Mouse (Mus musculus) ES-Bruce4 (cell line): ENCODE measurements around the gene Fbxo21. TPM values are rescaled to one million over a fixed set of nuclear protein-coding genes. Genes with fewer than 3 reads are reported as not detected.

ENCODE experiments used
- H3K27ac ChIP-seq: 2 replicates; pipeline ENCODE4 v1.5.1; 2012; ENCODE audit warnings: low read length, inconsistent platforms; ENCODE audit not compliant: insufficient read depth
- H3K27me3 ChIP-seq: 2 replicates; pipeline ENCODE4 v1.6.1; 2012; ENCODE audit warnings: mild to moderate bottlenecking, low read length, inconsistent platforms; ENCODE audit not compliant: control insufficient read depth, poor library complexity, insufficient read depth, severe bottlenecking
- H3K36me3 ChIP-seq: 2 replicates; pipeline ENCODE4 v1.6.1; 2012; ENCODE audit warnings: inconsistent platforms, mild to moderate bottlenecking, low read length, moderate library complexity; ENCODE audit not compliant: control insufficient read depth, poor library complexity, insufficient read depth, severe bottlenecking
- H3K4me1 ChIP-seq: one replicate; pipeline ENCODE4 v1.8.1; 2011; ENCODE audit warnings: low read length; ENCODE audit not compliant: control insufficient read depth, insufficient read depth
- H3K4me3 ChIP-seq: 2 replicates; pipeline ENCODE4 v1.5.1; 2011; ENCODE audit warnings: low read depth, mild to moderate bottlenecking, low read length
- H3K9ac ChIP-seq: 2 replicates; pipeline ENCODE4 v1.6.1; 2012; ENCODE audit warnings: low read depth, mild to moderate bottlenecking, inconsistent platforms; ENCODE audit not compliant: poor library complexity, severe bottlenecking
- H3K9me3 ChIP-seq: replicated peaks from 2 replicates; pipeline ENCODE4 v1.6.1; 2012; ENCODE audit warnings: mild to moderate bottlenecking, low read length, inconsistent platforms; ENCODE audit not compliant: control insufficient read depth, poor library complexity, insufficient read depth, severe bottlenecking
- CTCF ChIP-seq: IDR thresholded peaks from one replicate; pipeline ENCODE4 v1.8.1; 2011; ENCODE audit warnings: low read depth, low read length
- EP300 ChIP-seq: IDR thresholded peaks from 2 replicates; pipeline ENCODE4 v1.6.1; 2011; ENCODE audit warnings: low read depth, low read length; ENCODE audit not compliant: insufficient read depth
- POLR2A ChIP-seq: IDR thresholded peaks from one replicate; pipeline ENCODE4 v1.8.1; 2011; ENCODE audit warnings: low read length; ENCODE audit not compliant: insufficient read depth
- polyA plus RNA-seq: library from polyadenylated mRNA; stranded (reverse); fragments of >200 nt; gene quantifications from 2 replicates; pipeline ENCODE4 v1.2.4, GENCODE M21; 2011; ENCODE audit warnings: low read depth; ENCODE audit not compliant: missing spikeins, insufficient read depth, insufficient read length

Gene Fbxo21
- polyA plus RNA-seq, 1 experiment: 60.1 TPM

DNA sequence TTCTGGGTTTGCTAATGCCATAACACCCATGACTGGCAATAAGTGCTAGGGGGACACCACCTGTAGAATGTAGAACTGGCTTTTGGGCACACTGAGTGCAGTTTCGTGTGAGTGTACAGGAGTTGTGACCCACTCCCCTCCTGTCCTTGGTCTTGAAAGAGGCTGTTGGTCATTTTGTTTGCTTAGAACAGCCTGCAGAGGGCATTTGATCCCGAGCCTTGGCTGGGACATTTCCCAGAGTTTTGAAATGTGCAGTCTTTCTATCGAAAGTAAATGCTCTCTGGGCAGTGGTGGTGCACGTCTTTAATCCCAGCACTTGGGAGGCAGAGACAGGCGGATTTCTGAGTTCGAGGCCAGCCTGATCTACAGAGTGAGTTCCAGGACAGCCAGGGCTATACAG lies 19.4 kb downstream of the Fbxo21 start:
- TF ChIP-seq EP300: no peak
- no peak for TF ChIP-seq CTCF
- no peak for TF ChIP-seq POLR2A
- Histone ChIP-seq H3K27ac (no peak overlapping the region), H3K27me3 (no peaks in the 10 kb centered on the region), H3K36me3 (peaks cover 26% of the 10 kb centered on the region), H3K9ac (no peak overlapping the region), H3K9me3 (no peaks in the 10 kb centered on the region), H3K4me3 (no peak overlapping the region), H3K4me1 (no peaks in the 10 kb centered on the region)

DNA sequence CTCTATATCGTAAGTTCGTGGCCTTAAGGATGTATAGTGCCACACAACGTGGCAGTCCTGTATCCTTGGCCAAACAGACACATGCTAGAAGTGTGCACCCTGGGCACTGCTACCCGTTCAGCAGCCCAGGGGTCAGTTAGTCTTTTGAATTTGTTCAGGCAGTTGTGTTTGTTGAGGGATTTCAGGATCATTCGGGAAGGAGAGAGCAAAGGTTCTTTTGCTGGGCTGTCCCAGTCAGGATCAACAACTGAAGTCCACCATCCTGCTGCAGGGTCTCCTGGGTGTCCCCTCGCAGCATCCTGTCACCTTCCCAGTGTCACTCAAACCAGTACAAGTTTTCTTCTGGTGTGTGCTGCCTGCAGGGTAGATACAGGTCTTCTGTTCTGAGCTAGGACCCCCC lies 20.1 kb downstream of the Fbxo21 start:
- Histone ChIP-seq H3K4me3 (no peak overlapping the region), H3K9me3 (no peaks in the 10 kb centered on the region), H3K9ac (no peak overlapping the region), H3K36me3 (peaks cover 22% of the 10 kb centered on the region), H3K4me1 (no peaks in the 10 kb centered on the region), H3K27me3 (no peaks in the 10 kb centered on the region), H3K27ac (no peak overlapping the region)
- no peak for TF ChIP-seq EP300
- no peak for TF ChIP-seq CTCF
- TF ChIP-seq POLR2A: no peak

DNA sequence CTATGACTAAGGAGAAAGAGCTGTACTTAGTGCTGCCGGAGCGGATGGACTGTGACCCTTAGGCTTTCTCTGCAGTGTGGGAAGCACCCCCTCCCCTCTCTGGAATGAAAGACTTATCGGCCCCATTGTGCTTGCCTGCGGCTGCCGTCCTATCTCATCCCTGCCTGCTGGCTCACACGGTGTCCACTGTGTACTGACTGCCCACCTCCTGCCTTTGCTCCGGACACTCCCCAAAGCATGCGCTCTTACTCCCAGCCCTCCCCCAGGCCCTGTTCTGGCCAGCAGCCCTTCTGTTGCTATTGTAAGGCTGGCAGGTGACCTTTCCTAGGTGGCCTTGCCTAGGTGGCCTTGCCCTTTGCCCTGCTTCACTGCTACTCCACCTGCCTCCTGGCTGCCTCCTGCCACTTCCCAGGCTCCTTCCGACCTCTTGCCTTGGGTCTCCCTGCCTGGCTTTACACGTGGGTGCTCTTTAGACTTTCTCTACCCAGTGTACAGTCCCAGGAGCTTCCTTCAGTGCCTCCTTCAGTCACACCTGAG lies 21.0 kb downstream of the Fbxo21 start:
- no peak overlapping the region for H3K9ac ChIP-seq
- TF ChIP-seq POLR2A (no peak), EP300 (no peak), CTCF (no peak)
- H3K36me3 ChIP-seq: peaks cover 19% of the 10 kb centered on the region
- H3K4me3 ChIP-seq: no peak overlapping the region
- no peaks in the 10 kb centered on the region for H3K9me3 ChIP-seq
- H3K27me3 ChIP-seq: no peaks in the 10 kb centered on the region
- no peak overlapping the region for H3K27ac ChIP-seq
- H3K4me1 ChIP-seq: no peaks in the 10 kb centered on the region

DNA sequence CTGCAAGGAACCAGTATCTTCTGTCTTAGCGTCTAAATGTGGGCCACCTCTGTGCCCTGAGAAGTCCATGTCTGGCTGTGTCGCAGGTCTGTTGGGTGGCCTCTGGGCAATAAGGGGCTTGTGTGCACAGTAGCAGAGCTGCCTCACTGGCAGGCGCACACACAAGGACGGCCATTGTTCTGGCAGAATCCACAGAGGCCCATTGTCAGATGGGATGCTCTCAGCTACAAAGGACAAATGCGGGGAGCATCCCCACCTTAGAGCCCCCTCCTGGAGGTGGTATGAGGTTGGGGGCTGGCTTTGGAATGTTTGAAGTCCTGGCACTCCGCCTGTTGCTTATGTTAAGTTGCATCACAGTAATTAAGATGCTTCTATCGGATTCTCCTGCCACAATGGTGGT lies 22.5 kb downstream of the Fbxo21 start:
- no peak overlapping the region for H3K27ac ChIP-seq
- peaks cover 19% of the 10 kb centered on the region for H3K36me3 ChIP-seq
- H3K9ac ChIP-seq: no peak overlapping the region
- H3K27me3 ChIP-seq: no peaks in the 10 kb centered on the region
- no peak overlapping the region for H3K4me3 ChIP-seq
- TF ChIP-seq POLR2A (no peak), CTCF (no peak), EP300 (no peak)
- no peaks in the 10 kb centered on the region for H3K9me3 ChIP-seq
- no peaks in the 10 kb centered on the region for H3K4me1 ChIP-seq

DNA sequence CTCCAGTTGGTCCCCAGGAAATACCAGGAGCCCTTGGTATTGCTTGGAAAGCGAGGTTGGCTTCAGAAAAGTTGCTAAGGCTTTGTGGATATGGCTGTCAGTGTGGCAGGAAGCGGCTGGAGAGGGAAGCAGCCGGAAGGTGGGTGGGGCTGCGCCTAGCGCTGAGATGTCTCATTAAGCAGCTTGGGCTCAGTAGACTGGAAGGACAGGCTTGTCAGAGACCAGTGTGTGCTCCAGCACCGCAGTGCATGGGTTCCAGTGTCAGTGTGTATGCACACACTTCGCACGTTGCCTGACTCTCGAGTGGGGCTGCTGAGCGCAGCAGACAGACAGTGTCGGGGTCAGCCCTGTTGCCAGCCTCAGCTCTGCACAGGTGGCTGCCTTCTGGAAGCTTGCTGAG lies 23.1 kb downstream of the Fbxo21 start:
- no peaks in the 10 kb centered on the region for H3K9me3 ChIP-seq
- H3K4me3 ChIP-seq: no peak overlapping the region
- TF ChIP-seq POLR2A: no peak
- TF ChIP-seq EP300: no peak
- TF ChIP-seq CTCF: no peak
- H3K36me3 ChIP-seq: peaks cover 17% of the 10 kb centered on the region
- no peak overlapping the region for H3K27ac ChIP-seq
- H3K9ac ChIP-seq: no peak overlapping the region
- no peaks in the 10 kb centered on the region for H3K4me1 ChIP-seq
- no peaks in the 10 kb centered on the region for H3K27me3 ChIP-seq

DNA sequence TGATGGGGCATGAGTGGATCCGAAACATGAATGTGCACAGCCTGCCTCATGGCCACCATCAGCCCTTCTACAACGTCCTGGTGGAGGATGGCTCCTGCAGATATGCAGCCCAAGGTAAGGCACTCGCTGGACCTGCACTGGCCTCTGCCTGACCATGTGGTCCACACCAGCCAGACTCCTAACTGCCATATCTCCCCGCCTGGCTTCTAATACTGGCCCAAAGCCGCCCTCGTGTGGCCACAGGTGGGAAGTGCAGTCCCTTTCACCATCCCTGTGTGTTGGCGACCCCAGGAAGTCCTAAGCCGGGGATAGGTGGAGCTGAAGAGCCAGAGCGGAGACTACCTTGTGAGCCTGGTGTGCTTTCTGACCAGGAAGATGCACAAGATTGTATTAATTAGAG lies 25.5 kb downstream of the Fbxo21 start:
- TF ChIP-seq POLR2A (no peak), CTCF (peak; percentile 93), EP300 (0 out of 2 replicates have a peak, but pooled peaks have one; percentile 11)
- peaks cover 5% of the 10 kb centered on the region for H3K36me3 ChIP-seq

DNA sequence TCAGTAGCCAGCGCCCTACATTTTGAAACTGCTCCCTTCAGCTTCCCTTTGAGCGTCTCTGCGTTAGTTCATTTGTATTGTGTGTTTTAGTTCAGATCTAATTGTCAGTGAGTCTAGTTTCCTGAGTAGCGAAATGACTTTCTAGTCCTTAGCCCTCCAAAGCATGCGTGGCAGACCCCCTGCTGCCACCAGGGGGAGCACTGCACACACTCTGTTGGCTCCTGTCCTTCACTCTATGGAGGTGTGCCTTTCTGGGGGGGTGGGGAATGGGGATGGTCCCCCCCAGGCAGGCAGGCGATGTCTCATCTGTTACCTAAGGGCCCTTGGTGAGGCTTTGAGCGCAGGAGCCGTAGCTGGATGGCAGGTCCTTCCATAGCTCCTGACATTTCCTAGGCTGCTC lies 28.1 kb downstream of the Fbxo21 start:
- Histone ChIP-seq H3K27me3 (no peaks in the 10 kb centered on the region), H3K4me1 (no peaks in the 10 kb centered on the region), H3K9ac (no peak overlapping the region), H3K4me3 (no peak overlapping the region), H3K27ac (no peak overlapping the region), H3K36me3 (peaks cover 5% of the 10 kb centered on the region), H3K9me3 (no peaks in the 10 kb centered on the region)
- no peak for TF ChIP-seq POLR2A
- TF ChIP-seq EP300: no peak
- TF ChIP-seq CTCF: peak; percentile 91

More for the DNA sequence above, 25.5 kb downstream of the Fbxo21 start:
- no peaks in the 10 kb centered on the region for H3K4me1 ChIP-seq
- H3K9ac ChIP-seq: no peak overlapping the region
- no peaks in the 10 kb centered on the region for H3K27me3 ChIP-seq
- H3K4me3 ChIP-seq: no peak overlapping the region
- H3K9me3 ChIP-seq: no peaks in the 10 kb centered on the region
- H3K27ac ChIP-seq: no peak overlapping the region
